Mouse (Mus musculus) CH12.LX (cell line): ENCODE measurements around the gene Plcb1. TPM values are rescaled to one million over a fixed set of nuclear protein-coding genes. Genes with fewer than 3 reads are reported as not detected.

ENCODE experiments used
- DNase-seq: peaks from one replicate; pipeline ENCODE4 v3.0.0-alpha.2; 2013; ENCODE audit errors: extremely low read depth
- H3K27ac ChIP-seq: 2 replicates; pipeline ENCODE4 v1.5.1; 2012; ENCODE audit warnings: low read depth, mild to moderate bottlenecking, control low read depth, moderate library complexity; ENCODE audit not compliant: insufficient read depth
- H3K27me3 ChIP-seq: replicated peaks from 2 replicates; pipeline ENCODE3; 2012; ENCODE audit warnings: inconsistent platforms
- H3K36me3 ChIP-seq, 2 experiments: replicated peaks in 1 of 2; 2 replicates each; pipeline versions ENCODE3 to v1.6.1; 2012; ENCODE audit warnings: inconsistent platforms in 1 of 2, low read length in 1 of 2, mild to moderate bottlenecking in 1 of 2, mixed read lengths in 1 of 2, moderate library complexity in 1 of 2; ENCODE audit not compliant: control insufficient read depth in 1 of 2, insufficient read depth in 1 of 2
- H3K4me1 ChIP-seq, 2 experiments: 2 replicates each; pipeline ENCODE4 v1.6.1; 2012; ENCODE audit warnings: inconsistent platforms in 1 of 2, moderate library complexity in 1 of 2; ENCODE audit not compliant: insufficient read depth in 2 of 2, control insufficient read depth in 1 of 2
- H3K4me2 ChIP-seq: 2 replicates; pipeline ENCODE4 v1.6.1; 2012; ENCODE audit warnings: low read depth, mild to moderate bottlenecking, control low read depth; ENCODE audit not compliant: poor library complexity, insufficient read depth, severe bottlenecking
- H3K4me3 ChIP-seq, 3 experiments: fragments of 150-350 bp in 1 of 3; sonication (generic) in 1 of 3; replicated peaks in 1 of 3; 2 replicates each; pipeline versions ENCODE3 to v1.5.1; 2011 to 2012; ENCODE audit warnings: low read depth in 2 of 3, low read length in 2 of 3, mild to moderate bottlenecking in 2 of 3, moderate library complexity in 2 of 3, control low read depth in 1 of 3, improper control_type of control experiment in 1 of 3, inconsistent platforms in 1 of 3, mixed read lengths in 1 of 3; ENCODE audit not compliant: poor library complexity in 1 of 3
- H3K79me2 ChIP-seq: replicated peaks from 2 replicates; pipeline ENCODE4 v1.6.1; 2012; ENCODE audit warnings: mild to moderate bottlenecking, moderate library complexity; ENCODE audit not compliant: control insufficient read depth, poor library complexity, insufficient read depth, severe bottlenecking; ENCODE audit errors: extremely low read depth
- H3K9ac ChIP-seq: 2 replicates; pipeline ENCODE4 v1.6.1; 2012; ENCODE audit warnings: low read depth, mild to moderate bottlenecking, control low read depth, moderate library complexity; ENCODE audit not compliant: insufficient read depth
- H3K9me3 ChIP-seq: replicated peaks from 2 replicates; pipeline ENCODE3; 2012; ENCODE audit warnings: low read length, inconsistent platforms, mixed read lengths
- BHLHE40 ChIP-seq: IDR thresholded peaks from 2 replicates; pipeline ENCODE4 v1.6.1; 2011; ENCODE audit warnings: mild to moderate bottlenecking, low read depth, low read length, improper control_type of control experiment
- CTCF ChIP-seq, 2 experiments: IDR thresholded peaks in 1 of 2; conservative IDR thresholded peaks in 1 of 2; 2 replicates each; pipeline ENCODE4 v1.5.1; 2011 to 2012; ENCODE audit warnings: low read depth in 2 of 2, low read length in 2 of 2, improper control_type of control experiment in 1 of 2, inconsistent platforms in 1 of 2, mild to moderate bottlenecking in 1 of 2, moderate library complexity in 1 of 2
- E2F4 ChIP-seq: IDR thresholded peaks from 2 replicates; pipeline ENCODE4 v1.6.1; 2011; ENCODE audit warnings: low read depth, low read length, improper control_type of control experiment; ENCODE audit not compliant: insufficient replicate concordance
- ELF1 ChIP-seq: IDR thresholded peaks from 2 replicates; pipeline ENCODE4 v1.6.1; 2014; ENCODE audit warnings: low read depth, mild to moderate bottlenecking, inconsistent platforms, low read length, improper control_type of control experiment
- EP300 ChIP-seq: IDR thresholded peaks from 2 replicates; pipeline ENCODE4 v1.6.1; 2011; ENCODE audit warnings: low read length, improper control_type of control experiment
- GABPA ChIP-seq: IDR thresholded peaks from 2 replicates; pipeline ENCODE4 v1.6.1; 2012; ENCODE audit warnings: low read depth, low read length, improper control_type of control experiment, inconsistent platforms; ENCODE audit not compliant: insufficient replicate concordance
- HCFC1 ChIP-seq: IDR thresholded peaks from 2 replicates; pipeline ENCODE4 v1.6.1; 2012; ENCODE audit warnings: low read depth, mild to moderate bottlenecking, inconsistent platforms, low read length, improper control_type of control experiment
- IRF4 ChIP-seq: IDR thresholded peaks from 2 replicates; pipeline ENCODE4 v1.6.1; 2014; ENCODE audit warnings: low read depth, mild to moderate bottlenecking, inconsistent platforms, low read length, improper control_type of control experiment
- JUN ChIP-seq: IDR thresholded peaks from 2 replicates; pipeline ENCODE4 v1.6.1; 2011; ENCODE audit warnings: low read depth, mild to moderate bottlenecking, low read length, improper control_type of control experiment, moderate library complexity; ENCODE audit not compliant: insufficient read depth
- JUND ChIP-seq: conservative IDR thresholded peaks from 2 replicates; pipeline ENCODE4 v1.6.1; 2011; ENCODE audit warnings: low read depth, low read length, improper control_type of control experiment
- KAT2A ChIP-seq: IDR thresholded peaks from 2 replicates; pipeline ENCODE4 v1.6.1; 2012; ENCODE audit warnings: low read length, improper control_type of control experiment, inconsistent platforms; ENCODE audit not compliant: insufficient replicate concordance
- MEF2A ChIP-seq: IDR thresholded peaks from 2 replicates; pipeline ENCODE4 v1.6.1; 2014; ENCODE audit warnings: low read depth, mild to moderate bottlenecking, inconsistent platforms, low read length, improper control_type of control experiment, borderline replicate concordance
- MXI1 ChIP-seq: IDR thresholded peaks from 2 replicates; pipeline ENCODE4 v1.6.1; 2011; ENCODE audit warnings: mild to moderate bottlenecking, low read depth, low read length, improper control_type of control experiment
- MYC ChIP-seq: IDR thresholded peaks from 2 replicates; pipeline ENCODE4 v1.6.1; 2011; ENCODE audit warnings: low read depth, mild to moderate bottlenecking, improper control_type of control experiment, low read length
- NELFE ChIP-seq: IDR thresholded peaks from 2 replicates; pipeline ENCODE4 v1.6.1; 2011; ENCODE audit warnings: low read depth, low read length, improper control_type of control experiment
- PAX5 ChIP-seq: IDR thresholded peaks from 2 replicates; pipeline ENCODE4 v1.6.1; 2012; ENCODE audit warnings: low read length, inconsistent platforms, mixed read lengths
- POLR2A ChIP-seq: IDR thresholded peaks from 2 replicates; pipeline ENCODE4 v1.6.1; 2011; ENCODE audit warnings: low read depth, mild to moderate bottlenecking, improper control_type of control experiment, low read length
- RCOR1 ChIP-seq: conservative IDR thresholded peaks from 2 replicates; pipeline ENCODE4 v1.6.1; 2012; ENCODE audit warnings: low read depth, mild to moderate bottlenecking, inconsistent platforms, low read length, improper control_type of control experiment
- SIN3A ChIP-seq: IDR thresholded peaks from 2 replicates; pipeline ENCODE4 v1.6.1; 2012; ENCODE audit warnings: low read length, improper control_type of control experiment, inconsistent platforms
- TBP ChIP-seq: conservative IDR thresholded peaks from 2 replicates; pipeline ENCODE4 v1.6.1; 2011; ENCODE audit warnings: low read depth, low read length, improper control_type of control experiment
- TCF12 ChIP-seq: IDR thresholded peaks from 2 replicates; pipeline ENCODE4 v1.6.1; 2014; ENCODE audit warnings: low read depth, mild to moderate bottlenecking, inconsistent platforms, low read length, improper control_type of control experiment
- UBTF ChIP-seq: IDR thresholded peaks from 2 replicates; pipeline ENCODE4 v1.6.1; 2012; ENCODE audit warnings: low read depth, mild to moderate bottlenecking, inconsistent platforms, low read length, improper control_type of control experiment, moderate library complexity
- ZC3H11A ChIP-seq: IDR thresholded peaks from 2 replicates; pipeline ENCODE4 v1.6.1; 2012; ENCODE audit warnings: low read depth, mild to moderate bottlenecking, inconsistent platforms, low read length, improper control_type of control experiment
- ZKSCAN1 ChIP-seq: IDR thresholded peaks from 2 replicates; pipeline ENCODE4 v1.6.1; 2012; ENCODE audit warnings: low read depth, inconsistent platforms, low read length, improper control_type of control experiment, borderline replicate concordance
- ZMIZ1 ChIP-seq: IDR thresholded peaks from 2 replicates; pipeline ENCODE4 v1.6.1; 2012; ENCODE audit warnings: low read depth, mild to moderate bottlenecking, inconsistent platforms, low read length, improper control_type of control experiment
- ZNF384 ChIP-seq: IDR thresholded peaks from 2 replicates; pipeline ENCODE4 v1.6.1; 2012; ENCODE audit warnings: low read depth, low read length, improper control_type of control experiment, inconsistent platforms
- dilution Hi-C: fragments of 300-500 bp; cut with MboI; formaldehyde crosslinking; loops from 2 replicates; pipeline ENCODE4 v1.14.3; 2020; ENCODE audit warnings: low sequenced_read_pairs; ENCODE audit not compliant: extremely low pct_unique_long_range_greater_than_20kb, extremely low pct_ligation_motif_present
- in situ Hi-C: fragments of 300-500 bp; cut with MboI; formaldehyde crosslinking; loops from 3 replicates; pipeline ENCODE4 v1.14.3; 2019; ENCODE audit warnings: low sequenced_read_pairs, low pct_ligation_motif_present, low pct_unique_long_range_greater_than_20kb, mixed read lengths
- polyA plus RNA-seq: library from polyadenylated mRNA; unstranded; fragments of >175 nt; gene quantifications from 2 replicates; pipeline ENCODE4 v1.2.1, GENCODE M21; 2012; ENCODE audit warnings: low read depth; ENCODE audit not compliant: insufficient read length
- total RNA-seq, 2 experiments: library from RNA; depleted of rRNA; stranded (reverse); fragments of 300-350 nt in 1 of 2; fragments of >200 nt in 1 of 2; gene quantifications; 2 replicates each; pipeline ENCODE4 v1.2.3; 2012 to 2014

Plcb1 gene
- total and polyA plus RNA-seq, 3 experiments = not detected

DNA sequence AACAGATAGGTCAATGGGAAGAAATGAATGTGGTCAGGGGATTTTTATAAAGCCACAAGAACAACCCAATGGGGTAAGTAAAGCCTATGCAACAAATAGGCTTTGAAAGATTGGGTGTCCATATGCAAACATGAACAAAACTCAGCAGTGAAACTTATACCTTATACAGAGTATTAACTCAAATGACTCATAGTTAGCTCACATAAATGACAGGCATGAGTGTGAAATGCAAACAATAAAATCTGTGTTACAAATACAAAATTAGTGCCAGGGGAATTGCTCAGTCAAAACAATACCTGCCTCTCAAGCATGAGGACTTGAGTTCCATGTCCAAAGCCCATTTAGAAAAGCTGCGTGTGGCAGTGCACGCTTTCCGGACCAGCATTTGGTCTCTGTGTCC lies 182.5 kb downstream of the Plcb1 start:
- Histone ChIP-seq H3K9me3 (peaks cover 28% of the 10 kb centered on the region), H3K79me2 (no peaks in the 10 kb centered on the region), H3K4me3 (no peak overlapping the region), H3K36me3 (no peaks in the 10 kb centered on the region), H3K27ac (no peak overlapping the region), H3K4me2 (no peak overlapping the region), H3K4me1 (no peaks in the 10 kb centered on the region), H3K27me3 (no peaks in the 10 kb centered on the region), H3K9ac (no peak overlapping the region)
- dilution Hi-C loops = no loop called here
- in situ Hi-C loops = no loop called here
- DNase-seq = no peak
- TF ChIP-seq POLR2A (no peak), HCFC1 (no peak), ZKSCAN1 (no peak), TBP (no peak), E2F4 (no peak), ZMIZ1 (no peak), BHLHE40 (no peak), ZNF384 (no peak), GABPA (no peak), NELFE (no peak), MEF2A (no peak), JUN (no peak), RCOR1 (no peak)

DNA sequence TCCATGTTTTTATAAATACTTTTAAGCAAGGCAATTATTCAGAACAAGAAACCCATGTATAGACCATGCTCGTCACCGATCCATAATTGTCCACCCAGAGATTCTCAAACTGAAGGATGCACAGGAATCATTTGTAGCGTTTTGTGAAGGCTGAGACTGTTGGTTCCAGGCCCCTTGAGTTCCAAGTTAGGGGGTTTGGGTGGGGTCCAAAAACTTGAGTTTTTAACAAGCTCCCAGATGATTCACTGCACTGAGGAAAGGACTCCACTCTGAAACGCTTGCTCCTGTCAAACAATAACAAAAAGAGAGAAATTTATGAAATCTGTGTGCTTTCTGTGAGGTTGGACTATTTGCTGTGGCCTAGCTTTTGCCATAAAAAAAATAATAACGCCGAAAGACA lies 186.5 kb downstream of the Plcb1 start:
- dilution Hi-C loops = no loop called here
- Histone ChIP-seq H3K36me3 (no peaks in the 10 kb centered on the region), H3K4me1 (no peaks in the 10 kb centered on the region), H3K79me2 (no peaks in the 10 kb centered on the region), H3K4me2 (no peak overlapping the region), H3K27ac (no peak overlapping the region), H3K27me3 (no peaks in the 10 kb centered on the region), H3K9ac (no peak overlapping the region), H3K4me3 (no peak overlapping the region), H3K9me3 (peaks cover 40% of the 10 kb centered on the region)
- in situ Hi-C loops = no loop called here
- DNase-seq = no peak
- no peak for TF ChIP-seq KAT2A
- TF ChIP-seq PAX5 = no peak

DNA sequence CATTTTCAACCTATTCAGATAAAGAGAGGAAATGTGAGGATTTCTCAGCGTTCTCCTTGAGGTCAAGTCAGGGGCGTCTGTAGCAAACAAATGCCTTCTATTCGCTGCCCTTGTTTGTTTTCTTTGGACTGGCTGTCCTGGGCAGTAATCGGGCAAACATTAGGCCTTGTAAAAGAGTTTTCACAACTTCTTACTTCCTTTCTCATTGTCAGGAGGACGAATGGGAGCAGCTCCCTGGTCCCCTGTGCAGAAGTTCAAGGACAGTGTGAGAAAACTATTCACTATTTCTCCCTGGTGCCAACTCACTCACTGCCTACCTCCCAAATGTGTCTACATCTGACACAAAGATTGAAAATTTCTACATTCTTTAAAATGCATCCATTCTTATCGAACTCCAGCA lies 188.8 kb downstream of the Plcb1 start:
- Histone ChIP-seq H3K4me1 (no peaks in the 10 kb centered on the region), H3K27me3 (no peaks in the 10 kb centered on the region), H3K27ac (no peak overlapping the region), H3K4me2 (no peak overlapping the region), H3K9ac (no peak overlapping the region), H3K36me3 (no peaks in the 10 kb centered on the region), H3K79me2 (no peaks in the 10 kb centered on the region), H3K4me3 (no peak overlapping the region), H3K9me3 (peaks cover 51% of the 10 kb centered on the region)
- dilution Hi-C loops = no loop called here
- in situ Hi-C loops = no loop called here
- DNase-seq = no peak
- no peak for TF ChIP-seq UBTF
- no peak for TF ChIP-seq JUND
- TF ChIP-seq SIN3A = no peak
- TF ChIP-seq E2F4 = no peak
- TF ChIP-seq TCF12 = no peak
- no peak for TF ChIP-seq JUN
- no peak for TF ChIP-seq NELFE
- no peak for TF ChIP-seq CTCF (conservative IDR thresholded peaks at IDR 0.05 in 1 of 2, IDR thresholded peaks at IDR 0.05 in 1 of 2; ENCODE audit: low read depth in 2 of 2, low read length in 2 of 2)
- TF ChIP-seq MXI1 = no peak
- TF ChIP-seq MYC = no peak
- TF ChIP-seq IRF4 = no peak
- TF ChIP-seq KAT2A = no peak
- TF ChIP-seq POLR2A = no peak
- no peak for TF ChIP-seq ELF1
- TF ChIP-seq HCFC1 = no peak
- TF ChIP-seq ZMIZ1 = no peak
- no peak for TF ChIP-seq PAX5
- no peak for TF ChIP-seq ZC3H11A
- TF ChIP-seq EP300 = no peak
- no peak for TF ChIP-seq ZNF384
